Mouse (Mus musculus) midbrain, postnatal 0 days (tissue): ENCODE results near the gene Nipsnap3a. TPM values are rescaled to one million over a fixed set of nuclear protein-coding genes. Genes with fewer than 3 reads are reported as not detected.
A peak's percentile ranks its signal among the peaks of the same experiment; 100 is the strongest.

Experiments
- ATAC-seq: fragments of 200-750 bp; cut with Nextera tagmentation; 2 replicates; pipeline ENCODE4 v1.8.0; 2017; ENCODE audit warnings: moderate number of reproducible peaks, mild to moderate bottlenecking, moderate TSS enrichment, moderate library complexity; ENCODE audit not compliant: low FRiP score
- DNase-seq: peaks from one replicate; pipeline ENCODE4 v3.0.0-alpha.2; 2015; ENCODE audit warnings: low spot score
- H3K27ac ChIP-seq: fragments of 300-500 bp; sonication (generic); 2 replicates; pipeline ENCODE4 v1.5.1; 2014; ENCODE audit warnings: low read depth, mild to moderate bottlenecking, low read length, mixed read lengths
- H3K27me3 ChIP-seq: fragments of 300-500 bp; sonication (generic); 2 replicates; pipeline ENCODE4 v1.6.1; 2014; ENCODE audit warnings: low read length, control low read depth, mixed read lengths; ENCODE audit not compliant: insufficient read depth
- H3K36me3 ChIP-seq: fragments of 300-500 bp; sonication (generic); 2 replicates; pipeline ENCODE4 v1.6.1; 2014; ENCODE audit warnings: low read length, control low read depth, mixed read lengths; ENCODE audit not compliant: insufficient read depth
- H3K4me1 ChIP-seq: fragments of 300-500 bp; sonication (generic); 2 replicates; pipeline ENCODE4 v1.6.1; 2014; ENCODE audit warnings: mild to moderate bottlenecking, control low read depth, antibody characterized with exemption, low read length, mixed read lengths; ENCODE audit not compliant: insufficient read depth
- H3K4me2 ChIP-seq: fragments of 300-500 bp; sonication (generic); 2 replicates; pipeline ENCODE4 v1.6.1; 2014; ENCODE audit warnings: low read depth, mild to moderate bottlenecking, low read length, mixed read lengths; ENCODE audit not compliant: poor library complexity, severe bottlenecking
- H3K4me3 ChIP-seq: fragments of 300-500 bp; sonication (generic); 2 replicates; pipeline ENCODE4 v1.5.1; 2014; ENCODE audit warnings: low read depth, mild to moderate bottlenecking, low read length, moderate library complexity
- H3K9ac ChIP-seq: fragments of 300-500 bp; sonication (generic); replicated peaks from 2 replicates; pipeline ENCODE4 v1.6.1; 2014; ENCODE audit warnings: mild to moderate bottlenecking, low read length, moderate library complexity, mixed read lengths; ENCODE audit not compliant: poor library complexity, severe bottlenecking
- H3K9me3 ChIP-seq: fragments of 300-500 bp; sonication (generic); 2 replicates; pipeline ENCODE4 v1.6.1; 2016; ENCODE audit warnings: low read length, control low read depth
- CTCF ChIP-seq: IDR thresholded peaks from 2 replicates; pipeline ENCODE4 v1.5.1; 2016; ENCODE audit warnings: antibody characterized with exemption, mild to moderate bottlenecking
- WGBS: fragments of 180-500 bp; shearing (Covaris S2); extraction: QIAGEN DNeasy Blood & Tissue Kit; methylation state at CpG from one replicate; pipeline ENCODE4 v1.1.7; 2014; 5-methylcytosine and 5-hydroxymethylcytosine counted together
- polyA plus RNA-seq: library from polyadenylated mRNA; unstranded; fragments of >200 nt; fragmentation: Nextera tagmentation; extraction: Ambion mirVana; gene quantifications from 2 replicates; pipeline ENCODE4 v1.2.1, GENCODE M21; 2015
- total RNA-seq: library from RNA; depleted of rRNA; stranded (reverse); fragments of >200 nt; gene quantifications from 2 replicates; pipeline ENCODE4 v1.2.3, GENCODE M21; 2014; rRNA removed

Nipsnap3a gene
- total and polyA plus RNA-seq, 2 experiments from 2014 or later = not detected

- H3K4me3 ChIP-seq = no peak overlapping the region
- no peaks in the 10 kb centered on the region for H3K9me3 ChIP-seq
- no peaks in the 10 kb centered on the region for H3K4me1 ChIP-seq
- ATAC-seq = peak; percentile 23; the same call in 1 of the 2 replicates
- no peaks in the 10 kb centered on the region for H3K27me3 ChIP-seq
- whole genome bisulfite sequencing = 42% methylated on average over 8 of the region's 8 CpGs
- H3K9ac ChIP-seq = no peak overlapping the region
- peak; percentile 75 for DNase-seq
- no peak overlapping the region for H3K4me2 ChIP-seq
- H3K36me3 ChIP-seq = no peaks in the 10 kb centered on the region
- peak; percentile 85 for TF ChIP-seq CTCF
- H3K27ac ChIP-seq = no peak overlapping the region
Measured at GRCm38 (mm10) chr4:53030326-53030948, 41.4 kb downstream of the Nipsnap3a start.

- Histone ChIP-seq H3K9me3 (no peaks in the 10 kb centered on the region), H3K27ac (no peak overlapping the region), H3K4me2 (no peak overlapping the region), H3K27me3 (no peaks in the 10 kb centered on the region), H3K4me1 (no peaks in the 10 kb centered on the region), H3K4me3 (no peak overlapping the region), H3K36me3 (peaks cover 3% of the 10 kb centered on the region; the same call in 1 of the 2 replicates), H3K9ac (no peak overlapping the region)
- peak; percentile 42 for DNase-seq
- 91% methylated on average over 8 of the region's 8 CpGs for WGBS
- TF ChIP-seq CTCF = no peak
- no peak for ATAC-seq
Measured at GRCm38 (mm10) chr4:53043819-53044218, 54.7 kb downstream of the Nipsnap3a start.

- Histone ChIP-seq H3K4me3 (no peak overlapping the region), H3K27me3 (no peaks in the 10 kb centered on the region), H3K36me3 (peaks cover 3% of the 10 kb centered on the region; the same call in 1 of the 2 replicates), H3K9ac (no peak overlapping the region), H3K4me2 (no peak overlapping the region), H3K27ac (no peak overlapping the region), H3K4me1 (no peaks in the 10 kb centered on the region), H3K9me3 (no peaks in the 10 kb centered on the region)
- no peak for ATAC-seq
- DNase-seq = no peak
- no peak for TF ChIP-seq CTCF
- WGBS = 78% methylated on average over 7 of the region's 7 CpGs
Measured at GRCm38 (mm10) chr4:53045807-53046206, 56.7 kb downstream of the Nipsnap3a start.

- H3K9ac ChIP-seq = no peak overlapping the region
- ATAC-seq (no peak), DNase-seq (no peak)
- H3K4me2 ChIP-seq = no peak overlapping the region
- H3K27ac ChIP-seq = no peak overlapping the region
- H3K9me3 ChIP-seq = no peaks in the 10 kb centered on the region
- WGBS = 42% methylated on average over 9 of the region's 9 CpGs
- no peaks in the 10 kb centered on the region for H3K27me3 ChIP-seq
- H3K36me3 ChIP-seq = peaks cover 3% of the 10 kb centered on the region; the same call in 1 of the 2 replicates
- H3K4me1 ChIP-seq = no peaks in the 10 kb centered on the region
- no peak for TF ChIP-seq CTCF
- no peak overlapping the region for H3K4me3 ChIP-seq
Measured at GRCm38 (mm10) chr4:53046238-53047022, 57.4 kb downstream of the Nipsnap3a start.

Other genes with a start within 250 kb of the Nipsnap3a start
- gene Olfr275, start 174.7 kb upstream of the Nipsnap3a start, total RNA-seq = not detected in 2 replicates
- not detected in 2 replicates for gene Olfr275, start 174.7 kb upstream of the Nipsnap3a start, polyA plus RNA-seq
- not detected in 2 replicates for gene Olfr273, start 130.0 kb upstream of the Nipsnap3a start, total RNA-seq
- gene Olfr273, start 130.0 kb upstream of the Nipsnap3a start, polyA plus RNA-seq = not detected in 2 replicates
- not detected in 2 replicates for gene Olfr272, start 70.1 kb upstream of the Nipsnap3a start, total RNA-seq
- gene Olfr272, start 70.1 kb upstream of the Nipsnap3a start, polyA plus RNA-seq = not detected in 2 replicates
- gene Olfr270, start 24.7 kb upstream of the Nipsnap3a start, total RNA-seq = not detected in 2 replicates
- not detected in 2 replicates for gene Olfr270, start 24.7 kb upstream of the Nipsnap3a start, polyA plus RNA-seq
- gene Nipsnap3b, start 22.6 kb downstream of the Nipsnap3a start, total RNA-seq = 110 and 128 TPM in 2 replicates
- gene Nipsnap3b, start 22.6 kb downstream of the Nipsnap3a start, polyA plus RNA-seq = 180 and 182 TPM in 2 replicates
- 49.2 and 63.5 TPM in 2 replicates for gene Abca1, start 170.6 kb downstream of the Nipsnap3a start, total RNA-seq
- gene Abca1, start 170.6 kb downstream of the Nipsnap3a start, polyA plus RNA-seq = 8.0 and 8.6 TPM in 2 replicates